Comparison of ENCODE assay signal across 20 mouse cellular contexts in the genomic region with DNA sequence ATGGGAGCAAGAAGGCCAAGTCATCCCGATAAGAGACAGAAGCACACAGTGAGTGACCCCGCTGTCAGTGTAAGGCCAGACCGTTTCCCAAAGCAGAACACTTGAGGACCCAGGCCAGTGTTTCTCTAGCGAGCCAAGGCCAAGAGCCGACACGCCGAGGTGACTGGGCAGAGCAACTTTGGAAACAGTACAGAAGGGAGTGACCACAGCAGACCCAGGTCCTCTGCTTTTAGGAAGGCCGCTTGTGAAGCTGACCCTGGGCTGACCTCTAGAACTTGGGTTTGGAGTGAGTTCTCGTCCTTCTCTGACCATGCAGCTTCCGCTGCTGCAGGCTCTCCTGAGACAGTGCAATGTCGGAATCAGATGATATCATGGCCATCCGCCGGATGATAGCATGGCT. TPM values are rescaled to one million over a fixed set of nuclear protein-coding genes. Genes with fewer than 3 reads are reported as not detected.
DNase-seq lines count a peak whose midpoint lies in the region; ATAC-seq lines count a peak whose summit lies in the region.
"Had no signal": no experiment of that assay in that cellular context is flagged by ENCODE, and none has a peak within 500 bp of the region (broad histone marks: within the 10 kb centered on the region; RNA-seq: fewer than 3 reads in every experiment).

No protein-coding gene starts in this region.

- H3K4me3 ChIP-seq in heart, embryonic 10.5 days = no peak overlapping the region
- no peak overlapping the region for H3K4me3 ChIP-seq in heart, embryonic 12.5 days
- no peak overlapping the region for H3K4me3 ChIP-seq in intestine, embryonic 16.5 days (ENCODE audit: low read length)
- no peak overlapping the region for H3K4me3 ChIP-seq in forebrain, embryonic 11.5 days (ENCODE audit: low read depth, low read length)
- H3K4me3 ChIP-seq: forebrain, embryonic 15.5 days; hindbrain, embryonic 15.5 days; limb, embryonic 13.5 days; megakaryocyte, embryonic 14.5 days; stomach, embryonic 15.5 days had no signal

- peak; percentile 27 to 41 for DNase-seq in adrenal gland, postnatal 36 days
- no peak for DNase-seq in adrenal gland, postnatal 10 days
- no peak for DNase-seq in heart, embryonic 10.5 days (ENCODE audit: low spot score)
- no peak for DNase-seq in heart, adult 8-10 months (ENCODE audit: low spot score)
- no peak for DNase-seq in forebrain, embryonic 11.5 days (ENCODE audit: low spot score)
- DNase-seq in lung, postnatal 25 days (ENCODE audit: low spot score) = no peak
- DNase-seq: cerebellum, adult 8-10 months; gastrocnemius, postnatal 10 days; kidney, postnatal 25 days; lung, embryonic 14.5 days; midbrain, embryonic 14.5 days; thymus, postnatal 25 days had no signal

- H3K36me3 ChIP-seq in heart, embryonic 10.5 days = peaks cover 53% of the 10 kb centered on the region
- H3K36me3 ChIP-seq in heart, embryonic 12.5 days = peaks cover 50% of the 10 kb centered on the region
- peaks cover 14% of the 10 kb centered on the region; the same call in 1 of the 2 replicates for H3K36me3 ChIP-seq in intestine, embryonic 16.5 days (ENCODE audit: control insufficient read depth, insufficient read depth, low read length)
- no peaks in the 10 kb centered on the region for H3K36me3 ChIP-seq in forebrain, embryonic 11.5 days (ENCODE audit: control insufficient read depth, insufficient read depth, low read length)
- H3K36me3 ChIP-seq: forebrain, embryonic 15.5 days; hindbrain, embryonic 15.5 days had no signal

- H3K27me3 ChIP-seq in heart, embryonic 10.5 days (ENCODE audit: insufficient read depth, poor library complexity, severe bottlenecking) = no peaks in the 10 kb centered on the region
- no peaks in the 10 kb centered on the region for H3K27me3 ChIP-seq in heart, embryonic 12.5 days (replicated peaks)
- no peaks in the 10 kb centered on the region for H3K27me3 ChIP-seq in intestine, embryonic 16.5 days (replicated peaks; ENCODE audit: control insufficient read depth, insufficient read depth, low read length)
- no peaks in the 10 kb centered on the region for H3K27me3 ChIP-seq in forebrain, embryonic 11.5 days (ENCODE audit: control insufficient read depth, insufficient read depth, low read length)
- H3K27me3 ChIP-seq: forebrain, embryonic 15.5 days; hindbrain, embryonic 15.5 days; limb, embryonic 13.5 days; megakaryocyte, embryonic 14.5 days; stomach, embryonic 15.5 days had no signal

- 0 out of 2 replicates have a peak overlapping the region, but pooled peaks have one; percentile 0 for H3K4me2 ChIP-seq in heart, embryonic 12.5 days
- H3K4me2 ChIP-seq in intestine, embryonic 16.5 days (ENCODE audit: low read depth, low read length) = no peak overlapping the region
- no peak overlapping the region for H3K4me2 ChIP-seq in forebrain, embryonic 11.5 days (ENCODE audit: low read depth, low read length, severe bottlenecking)
- H3K4me2 ChIP-seq: forebrain, embryonic 15.5 days; hindbrain, embryonic 15.5 days; limb, embryonic 13.5 days; lung, embryonic 14.5 days; stomach, embryonic 15.5 days had no signal

- H3K4me1 ChIP-seq in heart, embryonic 10.5 days = peaks cover 30% of the 10 kb centered on the region
- peaks cover 47% of the 10 kb centered on the region for H3K4me1 ChIP-seq in heart, embryonic 12.5 days (replicated peaks)
- H3K4me1 ChIP-seq in intestine, embryonic 16.5 days (ENCODE audit: control insufficient read depth, insufficient read depth, low read length) = peaks cover 12% of the 10 kb centered on the region; the same call in 1 of the 2 replicates
- H3K4me1 ChIP-seq in forebrain, embryonic 11.5 days (replicated peaks; ENCODE audit: control insufficient read depth, insufficient read depth, low read length) = no peaks in the 10 kb centered on the region
- H3K4me1 ChIP-seq: hindbrain, embryonic 15.5 days; limb, embryonic 13.5 days; stomach, embryonic 15.5 days had no signal

- ATAC-seq in heart, embryonic 12.5 days (ENCODE audit: insufficient number of reproducible peaks, low FRiP score) = no peak
- no peak for ATAC-seq in intestine, embryonic 16.5 days
- ATAC-seq in forebrain, embryonic 11.5 days (replicated peaks; ENCODE audit: low FRiP score) = no peak
- ATAC-seq: forebrain, embryonic 15.5 days had no signal

- H3K27ac ChIP-seq in heart, embryonic 10.5 days = peak overlapping the region; percentile 45
- H3K27ac ChIP-seq in heart, embryonic 12.5 days (ENCODE audit: poor library complexity, severe bottlenecking) = no peak overlapping the region
- H3K27ac ChIP-seq in intestine, embryonic 16.5 days (ENCODE audit: low read length) = peak overlapping the region; percentile 25; the same call in 1 of the 2 replicates
- no peak overlapping the region for H3K27ac ChIP-seq in forebrain, embryonic 11.5 days (ENCODE audit: low read depth, low read length)
- H3K27ac ChIP-seq: forebrain, embryonic 15.5 days; hindbrain, embryonic 15.5 days; limb, embryonic 13.5 days; liver, embryonic 14.5 days; stomach, embryonic 15.5 days had no signal

- 57% methylated on average over 13 of the region's 13 CpGs for WGBS in heart, embryonic 10.5 days
- 61% methylated on average over 13 of the region's 13 CpGs for WGBS in heart, embryonic 12.5 days
- WGBS in intestine, embryonic 16.5 days = 84% methylated on average over 13 of the region's 13 CpGs
- WGBS in forebrain, embryonic 11.5 days = 93% methylated on average over 13 of the region's 13 CpGs

- H3K9me3 ChIP-seq in heart, embryonic 10.5 days = no peaks in the 10 kb centered on the region
- H3K9me3 ChIP-seq in heart, embryonic 12.5 days (replicated peaks) = peaks cover 8% of the 10 kb centered on the region; the same call in 1 of the 2 replicates
- no peaks in the 10 kb centered on the region; the same call in 1 of the 2 replicates for H3K9me3 ChIP-seq in intestine, embryonic 16.5 days (ENCODE audit: control insufficient read depth, low read length)
- no peaks in the 10 kb centered on the region for H3K9me3 ChIP-seq in forebrain, embryonic 11.5 days (ENCODE audit: control insufficient read depth, low read length)
- H3K9me3 ChIP-seq: forebrain, embryonic 15.5 days; hindbrain, embryonic 15.5 days had no signal

- H3K9ac ChIP-seq in heart, embryonic 12.5 days = no peak overlapping the region
- no peak overlapping the region for H3K9ac ChIP-seq in intestine, embryonic 16.5 days (ENCODE audit: low read depth, low read length)
- H3K9ac ChIP-seq in forebrain, embryonic 11.5 days (ENCODE audit: low read length) = no peak overlapping the region
- H3K9ac ChIP-seq: forebrain, embryonic 15.5 days; hindbrain, embryonic 15.5 days; limb, embryonic 13.5 days; liver, embryonic 14.5 days; lung, embryonic 14.5 days; stomach, embryonic 15.5 days had no signal

RNA-seq across cellular contexts. Expression of gene Hadh, which starts 20.9 kb away (rescaled TPM):
- 100 to 1,000 TPM; 430 to 487 TPM for total RNA-seq in adrenal gland, postnatal 36 days (2021)
- total RNA-seq in adrenal gland, postnatal 10 days (2021) = 1,000 to 10,000 TPM; 1,015 to 1,070 TPM
- polyA plus RNA-seq in heart, embryonic 10.5 days (2016; fragmentation: Nextera tagmentation; extraction: Ambion mirVana) = 113 and 129 TPM in 2 replicates
- total RNA-seq in heart, adult 8-10 months (2022) = 100 to 1,000 TPM; 729 to 925 (median 854) TPM
- 142 and 151 TPM in 2 replicates for polyA plus RNA-seq in heart, embryonic 12.5 days (2016; fragmentation: Nextera tagmentation; extraction: Ambion mirVana)
- 369 and 438 TPM in 2 replicates for polyA plus RNA-seq in intestine, embryonic 16.5 days (2015; fragmentation: Nextera tagmentation; extraction: Ambion mirVana)
- 74.1 and 75.7 TPM in 2 replicates for polyA plus RNA-seq in forebrain, embryonic 11.5 days (2014; fragmentation: Nextera tagmentation; extraction: Ambion mirVana)

RNA-seq across cellular contexts. Expression of gene Cyp2u1, which starts 52.0 kb away (rescaled TPM):
- total RNA-seq in adrenal gland, postnatal 36 days (2021) = 10 to 100 TPM in 1 of 2 experiments, 1 to 10 TPM in 1; 7.9 to 22.7 TPM
- 10 to 100 TPM; 15.7 to 23.9 TPM for total RNA-seq in adrenal gland, postnatal 10 days (2021)
- 3.7 and 7.0 TPM in 2 replicates for polyA plus RNA-seq in heart, embryonic 10.5 days (2016; fragmentation: Nextera tagmentation; extraction: Ambion mirVana)
- 10 to 100 TPM; 33.6 to 39.7 (median 37.5) TPM for total RNA-seq in heart, adult 8-10 months (2022)
- polyA plus RNA-seq in heart, embryonic 12.5 days (2016; fragmentation: Nextera tagmentation; extraction: Ambion mirVana) = 8.2 and 8.5 TPM in 2 replicates
- 9.7 and 11.4 TPM in 2 replicates for polyA plus RNA-seq in intestine, embryonic 16.5 days (2015; fragmentation: Nextera tagmentation; extraction: Ambion mirVana)
- 1.5 and 3.1 TPM in 2 replicates for polyA plus RNA-seq in forebrain, embryonic 11.5 days (2014; fragmentation: Nextera tagmentation; extraction: Ambion mirVana)

Comparison
In these comparisons a context has a peak if more than half of its experiments do, and no peak if none do; other contexts are left out.
1. DNase-seq: peak in adrenal gland, postnatal 36 days (2 of 2); none in adrenal gland, postnatal 10 days (single experiment), heart, embryonic 10.5 days (single experiment), heart, adult 8-10 months (single experiment), forebrain, embryonic 11.5 days (single experiment) and lung, postnatal 25 days (single experiment).
2. H3K27ac ChIP-seq: peak in heart, embryonic 10.5 days (single experiment) and intestine, embryonic 16.5 days (single experiment); none in heart, embryonic 12.5 days (single experiment) and forebrain, embryonic 11.5 days (single experiment).